Mouse (Mus musculus) small intestine, adult 2 months (tissue): Measurements from ENCODE around the gene Rhobtb3.

Source experiments
- CTCF ChIP-seq: fragments of 200-500 bp; IDR thresholded peaks from 2 replicates; pipeline ENCODE4 v1.5.1; 2012; ENCODE audit warnings: low read depth, mild to moderate bottlenecking, control low read depth, inconsistent platforms, low read length, moderate library complexity, mixed read lengths; ENCODE audit not compliant: insufficient replicate concordance, insufficient read length; ENCODE audit errors: extremely low read depth
- POLR2A ChIP-seq: fragments of 200-500 bp; IDR thresholded peaks from 2 replicates; pipeline ENCODE4 v1.6.1; 2012; ENCODE audit warnings: low read depth, mild to moderate bottlenecking, control low read depth, inconsistent platforms, low read length, moderate library complexity

DNA sequence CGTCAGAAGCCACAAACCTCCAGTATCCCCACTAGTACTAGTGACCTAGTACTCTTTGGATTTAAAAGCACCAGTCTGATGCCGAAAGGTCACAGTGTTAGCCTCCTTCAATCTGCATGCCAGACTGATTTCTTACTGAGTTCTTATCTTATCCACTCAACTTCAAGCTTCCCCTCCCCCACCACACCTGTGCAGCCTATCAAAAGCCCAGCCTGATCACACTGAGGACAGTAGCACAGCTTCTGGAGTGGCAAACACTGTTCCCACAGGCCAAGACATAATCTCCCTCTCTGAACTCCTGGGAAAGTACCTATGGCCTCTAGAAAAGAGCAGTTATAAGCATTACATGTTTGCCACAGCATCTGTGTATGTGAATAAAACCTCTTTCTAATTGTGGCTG is 35.5 kb downstream of the Rhobtb3 start:
- TF ChIP-seq CTCF (no peak), POLR2A (no peak)
